Mouse (Mus musculus): ENCODE data around the gene Otop3.

Gene Otop3

GRCm38 (mm10) chr11:115393721-115394325 is 59.3 kb downstream of the Otop3 start:
- no peak for DNase-seq (ENCODE audit: low spot score in 2 of 2)
